Mouse (Mus musculus): ENCODE results near the gene Fcgbp.

- TF ChIP-seq CTCF (IDR thresholded peaks at IDR 0.05 in 2 of 3, conservative IDR thresholded peaks at IDR 0.05 in 1 of 3; ENCODE audit: control insufficient read depth in 1 of 3, insufficient read depth in 1 of 3, low read depth in 2 of 3, low read length in 3 of 3, poor library complexity in 1 of 3, severe bottlenecking in 1 of 3) (no peak), POLR2A (IDR thresholded peaks at IDR 0.05; ENCODE audit: control insufficient read depth in 1 of 2, insufficient read depth in 1 of 2, low read depth in 1 of 2, low read length in 2 of 2, poor library complexity in 1 of 2) (no peak), MAX (IDR thresholded peaks at IDR 0.05; ENCODE audit: low read length) (no peak), UBTF (IDR thresholded peaks at IDR 0.05; ENCODE audit: borderline replicate concordance, insufficient read depth, low read depth, low read length) (no peak), MXI1 (IDR thresholded peaks at IDR 0.05; ENCODE audit: low read depth, low read length) (no peak), ZMIZ1 (IDR thresholded peaks at IDR 0.05; ENCODE audit: low read depth, low read length) (no peak), NELFE (IDR thresholded peaks at IDR 0.05; ENCODE audit: low read depth, low read length) (no peak), USF1 (IDR thresholded peaks at IDR 0.05; ENCODE audit: low read depth, low read length) (no peak), TCF12 (IDR thresholded peaks at IDR 0.05; ENCODE audit: low read depth, low read length) (no peak), POLR2AphosphoS5 (IDR thresholded peaks at IDR 0.05; ENCODE audit: borderline replicate concordance, low read depth, low read length) (no peak), RAD21 (IDR thresholded peaks at IDR 0.05; ENCODE audit: low read depth, low read length) (no peak)
Observed at GRCm38 (mm10) chr7:28059972-28060371, 11.1 kb upstream of the Fcgbp start.

Data from MEL (cell line).